Mouse (Mus musculus) C2C12 (cell line): ENCODE results near the gene Nebl.

Experiments
- CEBPB ChIP-seq: IDR thresholded peaks from one replicate; pipeline ENCODE4 v1.6.1; 2011; ENCODE audit warnings: low read depth, mild to moderate bottlenecking, control low read depth, moderate library complexity
- CTCF ChIP-seq: IDR thresholded peaks from one replicate; pipeline ENCODE4 v1.5.1; 2011; ENCODE audit not compliant: control insufficient read depth, insufficient read depth, insufficient read length
- MYOD1 ChIP-seq: IDR thresholded peaks from one replicate; pipeline ENCODE4 v1.6.1; 2011; ENCODE audit warnings: low read depth; ENCODE audit not compliant: control insufficient read depth, insufficient read length
- MYOG ChIP-seq: IDR thresholded peaks from one replicate; pipeline ENCODE4 v1.6.1; 2011; ENCODE audit not compliant: control insufficient read depth, insufficient read length; ENCODE audit errors: extremely low read depth
- USF1 ChIP-seq: IDR thresholded peaks from one replicate; pipeline ENCODE4 v1.6.1; 2011; ENCODE audit warnings: low read depth, mild to moderate bottlenecking, control low read depth, moderate library complexity

- TF ChIP-seq CTCF (no peak), USF1 (no peak), MYOD1 (no peak), MYOG (no peak), CEBPB (no peak)
Observed at GRCm38 (mm10) chr2:17729770-17730647, 1.3 kb downstream of the Nebl start.
